Mouse (Mus musculus) spleen, postnatal 36 days (tissue): ENCODE data around the gene Tprkb.
"Not testable (repeated sequence)": the region's sequence is repeated elsewhere in the genome, so short reads cannot be mapped to it uniquely, and the experiment has no call there.

Source experiments
- DNase-seq, 2 experiments: peaks; one replicate each; pipeline ENCODE4 v3.0.0; 2022; ENCODE audit warnings: low spot score in 2 of 2, mixed read lengths in 1 of 2

The Tprkb gene

GRCm38 (mm10) chr6:85973336-85973735, 61.7 kb downstream of the Tprkb start:
- DNase-seq, result no peak

- DNase-seq, result no peak
Observed at GRCm38 (mm10) chr6:85974941-85975617, 63.4 kb downstream of the Tprkb start.

GRCm38 (mm10) chr6:85975761-85976160, 64.1 kb downstream of the Tprkb start:
- no peak for DNase-seq

- DNase-seq, result no peak
Observed at GRCm38 (mm10) chr6:85976242-85976641, 64.6 kb downstream of the Tprkb start.

- not testable (repeated sequence) for DNase-seq
Observed at GRCm38 (mm10) chr6:85978736-85979135, 67.1 kb downstream of the Tprkb start.
